Mouse (Mus musculus) olfactory bulb, adult 2 months (tissue): ENCODE data around the gene Sae1.

Source experiments
- CTCF ChIP-seq: fragments of 200-500 bp; IDR thresholded peaks from 2 replicates; pipeline ENCODE4 v1.5.1; 2012; ENCODE audit warnings: low read depth, mild to moderate bottlenecking, low read length, moderate library complexity; ENCODE audit not compliant: insufficient read depth
- POLR2A ChIP-seq: fragments of 200-500 bp; IDR thresholded peaks from 2 replicates; pipeline ENCODE4 v1.6.1; 2012; ENCODE audit warnings: mild to moderate bottlenecking, low read depth, low read length, moderate library complexity; ENCODE audit not compliant: insufficient read depth

DNA sequence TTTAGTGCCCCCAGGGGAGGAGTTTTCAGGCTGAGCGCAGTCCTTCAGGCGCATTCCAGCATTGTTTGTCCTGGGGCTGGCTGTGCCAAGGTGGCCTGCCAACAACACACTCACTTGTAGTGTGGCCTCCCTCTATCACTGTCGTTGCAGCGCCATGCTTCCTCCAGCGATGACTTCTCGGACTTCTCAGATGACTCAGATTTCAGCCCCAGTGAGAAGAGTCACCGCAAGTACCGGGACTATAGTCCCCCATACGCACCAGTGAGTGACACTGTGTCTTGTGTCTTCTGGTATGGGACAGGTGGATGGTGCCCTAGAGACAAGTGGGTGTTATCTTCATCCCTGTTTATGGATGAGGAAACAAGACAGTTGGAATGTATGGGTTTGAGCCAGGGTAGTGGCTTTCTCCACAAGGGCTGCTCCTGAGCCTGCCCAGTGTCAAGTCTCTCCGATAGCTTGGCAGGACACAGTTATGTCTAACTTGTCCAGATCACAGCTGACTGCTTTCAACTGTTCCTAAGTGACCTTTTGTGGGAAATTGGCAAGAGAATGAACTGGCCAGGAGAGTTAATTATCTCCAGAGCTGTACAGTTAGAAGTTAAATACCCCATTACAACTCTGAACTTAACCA is 29.6 kb upstream of the Sae1 start:
- TF ChIP-seq POLR2A: no peak
- TF ChIP-seq CTCF: no peak
